Mouse (Mus musculus) forebrain, embryonic 14.5 days (tissue): ENCODE results near the gene Tox3. TPM values are rescaled to one million over a fixed set of nuclear protein-coding genes. Genes with fewer than 3 reads are reported as not detected.

ENCODE experiments used
- ATAC-seq: fragments of 200-750 bp; cut with Nextera tagmentation; 2 replicates; pipeline ENCODE4 v1.8.0; 2017; ENCODE audit warnings: mild to moderate bottlenecking, moderate library complexity
- DNase-seq: peaks from one replicate; pipeline ENCODE4 v3.0.0-alpha.2; 2015; ENCODE audit warnings: low spot score
- H3K27ac ChIP-seq: fragments of 300-500 bp; sonication (generic); 2 replicates; pipeline ENCODE4 v1.5.1; 2014; ENCODE audit warnings: low read depth, mild to moderate bottlenecking, control low read depth, low read length, moderate library complexity
- H3K27me3 ChIP-seq: fragments of 300-500 bp; sonication (generic); replicated peaks from 2 replicates; pipeline ENCODE4 v1.6.1; 2014; ENCODE audit warnings: low read length, control low read depth, mixed read lengths; ENCODE audit not compliant: control insufficient read depth, insufficient read depth
- H3K36me3 ChIP-seq: fragments of 300-500 bp; sonication (generic); 2 replicates; pipeline ENCODE4 v1.6.1; 2014; ENCODE audit warnings: low read length, control low read depth; ENCODE audit not compliant: control insufficient read depth, insufficient read depth
- H3K4me1 ChIP-seq: fragments of 300-500 bp; sonication (generic); 2 replicates; pipeline ENCODE4 v1.6.1; 2014; ENCODE audit warnings: antibody characterized with exemption, low read length, control low read depth; ENCODE audit not compliant: control insufficient read depth, insufficient read depth
- H3K4me2 ChIP-seq: fragments of 300-500 bp; sonication (generic); 2 replicates; pipeline ENCODE4 v1.6.1; 2014; ENCODE audit warnings: mild to moderate bottlenecking, control low read depth, low read length
- H3K4me3 ChIP-seq: fragments of 300-500 bp; sonication (generic); 2 replicates; pipeline ENCODE4 v1.5.1; 2014; ENCODE audit warnings: low read depth, low read length, control low read depth
- H3K9ac ChIP-seq: fragments of 300-500 bp; sonication (generic); 2 replicates; pipeline ENCODE4 v1.6.1; 2014; ENCODE audit warnings: mild to moderate bottlenecking, low read length, control low read depth, moderate library complexity
- H3K9me3 ChIP-seq: fragments of 300-500 bp; sonication (generic); replicated peaks from 2 replicates; pipeline ENCODE4 v1.6.1; 2016; ENCODE audit warnings: low read length, control low read depth, mixed read lengths; ENCODE audit not compliant: control insufficient read depth
- WGBS: fragments of 180-500 bp; shearing (Covaris S2); extraction: QIAGEN DNeasy Blood & Tissue Kit; methylation state at CpG from one replicate; pipeline ENCODE4 v1.1.7; 2014; 5-methylcytosine and 5-hydroxymethylcytosine counted together
- polyA plus RNA-seq: library from polyadenylated mRNA; unstranded; fragments of >200 nt; fragmentation: Nextera tagmentation; extraction: Ambion mirVana; gene quantifications from 2 replicates; pipeline ENCODE4 v1.2.1, GENCODE M21; 2014

Tox3 gene
- polyA plus RNA-seq, 1 experiment from 2014 or later = 18.8 TPM

DNA sequence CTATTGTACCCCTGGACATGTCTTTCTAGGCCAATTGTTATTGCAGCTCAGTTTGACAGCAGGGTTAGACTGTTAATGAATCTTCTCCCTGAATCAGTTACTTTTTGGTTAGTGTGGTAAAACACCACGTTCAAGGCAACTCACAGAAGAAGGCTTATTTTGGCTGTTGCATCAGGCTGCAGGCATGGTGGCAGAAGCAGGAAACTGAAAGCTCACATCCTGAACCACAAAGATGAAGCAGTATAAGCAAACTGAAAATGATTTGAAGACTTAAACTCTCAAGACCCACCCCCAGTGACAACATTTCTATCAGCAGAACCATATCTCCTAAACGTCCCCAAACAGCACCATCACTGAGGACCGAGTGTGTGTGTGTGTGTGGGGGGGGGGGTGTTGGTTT lies 8.6 kb upstream of the Tox3 start:
- Histone ChIP-seq H3K9me3 (no peaks in the 10 kb centered on the region), H3K4me3 (no peak overlapping the region), H3K27ac (no peak overlapping the region), H3K4me1 (peaks cover 9% of the 10 kb centered on the region), H3K36me3 (no peaks in the 10 kb centered on the region), H3K9ac (no peak overlapping the region), H3K4me2 (no peak overlapping the region), H3K27me3 (no peaks in the 10 kb centered on the region)
- DNase-seq (no peak), ATAC-seq (no peak)
- WGBS = 73% methylated on average over 3 of the region's 3 CpGs

- 91% methylated on average over 3 of the region's 3 CpGs for WGBS
- Histone ChIP-seq H3K4me1 (peaks cover 13% of the 10 kb centered on the region), H3K27ac (no peak overlapping the region), H3K4me2 (no peak overlapping the region), H3K27me3 (no peaks in the 10 kb centered on the region), H3K9me3 (no peaks in the 10 kb centered on the region), H3K4me3 (no peak overlapping the region), H3K36me3 (no peaks in the 10 kb centered on the region), H3K9ac (no peak overlapping the region)
- no peak for ATAC-seq
- DNase-seq = no peak
Observed at GRCm38 (mm10) chr8:90354782-90355181, 6.6 kb upstream of the Tox3 start.

DNA sequence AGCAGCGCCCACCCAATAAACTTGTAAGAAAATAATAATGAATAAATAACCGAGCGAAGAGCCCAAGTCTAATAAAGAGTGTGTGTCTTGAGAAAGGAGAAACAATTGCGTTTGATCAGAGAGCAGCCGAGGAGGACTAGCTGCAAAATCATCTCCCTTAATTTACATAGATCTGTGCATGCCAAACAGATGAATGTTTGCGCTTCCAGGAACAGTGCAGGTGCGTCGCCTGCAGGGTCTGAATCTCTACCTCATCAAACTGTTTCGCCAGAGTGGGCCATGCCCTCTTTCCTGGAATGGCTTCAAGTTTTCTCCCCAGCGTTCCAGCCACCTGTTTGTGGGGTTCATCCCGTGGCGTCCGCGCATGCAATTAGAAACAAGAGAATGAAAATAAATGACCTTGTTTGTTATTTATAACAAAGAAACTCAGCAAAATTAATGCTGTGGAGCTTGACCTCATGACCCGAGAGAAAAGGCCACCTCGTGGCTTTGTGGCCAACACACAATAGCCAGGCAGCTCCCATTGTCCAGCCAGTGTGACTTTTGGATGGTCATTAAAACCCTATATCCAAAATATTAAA lies 5.9 kb upstream of the Tox3 start:
- H3K27ac ChIP-seq = no peak overlapping the region
- H3K4me2 ChIP-seq = 0 out of 2 replicates have a peak overlapping the region, but pooled peaks have one; percentile 12
- H3K4me3 ChIP-seq = no peak overlapping the region
- 18% methylated on average over 16 of the region's 16 CpGs for WGBS
- DNase-seq (peak; percentile 34), ATAC-seq (no peak)
- H3K27me3 ChIP-seq = no peaks in the 10 kb centered on the region
- peaks cover 14% of the 10 kb centered on the region for H3K4me1 ChIP-seq
- no peaks in the 10 kb centered on the region for H3K9me3 ChIP-seq
- H3K36me3 ChIP-seq = no peaks in the 10 kb centered on the region
- no peak overlapping the region for H3K9ac ChIP-seq

GRCm38 (mm10) chr8:90353499-90353898 lies 5.4 kb upstream of the Tox3 start:
- ATAC-seq (no peak), DNase-seq (peak; percentile 33)
- Histone ChIP-seq H3K9ac (no peak overlapping the region), H3K4me1 (peaks cover 18% of the 10 kb centered on the region), H3K4me2 (no peak overlapping the region), H3K9me3 (no peaks in the 10 kb centered on the region), H3K36me3 (no peaks in the 10 kb centered on the region), H3K27ac (no peak overlapping the region), H3K27me3 (no peaks in the 10 kb centered on the region), H3K4me3 (no peak overlapping the region)
- WGBS = 19% methylated on average over 2 of the region's 2 CpGs

DNA sequence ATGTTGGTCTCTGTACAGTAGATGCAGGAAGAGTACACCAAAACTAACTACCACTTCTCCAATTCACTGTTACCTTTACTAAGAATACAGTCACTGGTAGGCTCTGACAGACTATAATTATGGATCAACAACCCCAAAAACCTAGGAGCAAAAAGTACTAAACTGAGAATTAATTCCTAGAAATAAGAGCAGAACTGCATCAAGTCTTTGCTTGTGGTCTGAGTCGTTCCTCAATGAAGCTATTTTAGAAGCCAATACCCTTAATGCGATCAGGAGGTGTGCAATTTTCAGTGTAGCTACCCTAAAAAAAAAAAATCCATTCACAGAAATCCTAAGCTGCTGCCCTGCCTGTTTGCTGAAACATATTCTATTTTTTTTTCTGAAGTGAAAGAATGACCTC lies 4.8 kb upstream of the Tox3 start:
- Histone ChIP-seq H3K36me3 (no peaks in the 10 kb centered on the region), H3K9me3 (no peaks in the 10 kb centered on the region), H3K4me2 (no peak overlapping the region), H3K27ac (no peak overlapping the region), H3K9ac (no peak overlapping the region), H3K4me3 (no peak overlapping the region), H3K4me1 (peaks cover 18% of the 10 kb centered on the region), H3K27me3 (no peaks in the 10 kb centered on the region)
- DNase-seq (no peak), ATAC-seq (no peak)
- 52% methylated on average over 2 of the region's 2 CpGs for WGBS

DNA sequence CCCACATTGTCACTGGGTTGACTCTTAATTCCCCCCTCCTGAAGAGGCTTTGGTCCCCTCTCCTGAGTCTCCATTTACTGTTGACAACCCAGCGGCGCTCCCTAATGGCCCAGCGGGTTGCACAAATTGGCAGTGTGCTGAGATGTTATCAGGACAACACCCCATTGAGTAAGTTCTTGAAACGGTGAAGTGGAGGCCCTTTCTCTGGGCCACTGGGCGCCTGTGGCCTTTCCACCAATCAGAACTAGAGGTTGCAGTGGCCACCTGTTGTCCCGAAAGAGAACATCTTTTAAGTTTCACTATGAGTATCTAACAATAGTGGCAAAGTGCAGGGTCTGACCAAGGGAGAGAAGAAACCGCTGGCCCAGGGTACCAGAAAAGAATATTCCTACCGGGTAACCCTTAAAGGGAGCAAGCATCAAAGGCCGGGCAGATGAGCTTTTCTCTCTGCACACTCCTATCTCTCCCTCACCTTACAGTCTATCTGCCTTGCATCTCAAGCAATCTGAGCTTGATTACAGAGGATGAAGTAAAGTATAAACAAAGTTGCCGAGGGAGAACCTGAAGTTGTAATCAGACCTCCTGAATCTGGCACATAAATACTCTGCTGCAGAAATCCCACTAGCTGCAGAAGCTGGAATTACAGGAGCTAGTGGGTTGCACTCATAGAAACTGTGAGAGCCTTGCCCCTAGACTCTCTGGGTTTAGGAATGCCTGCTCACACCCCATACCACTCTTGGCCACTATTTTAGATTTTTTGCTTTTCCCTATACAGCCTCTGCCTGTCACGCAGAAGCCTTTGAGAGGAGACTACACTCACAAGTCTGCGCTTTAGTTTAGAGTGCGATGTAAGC lies 1.8 kb upstream of the Tox3 start:
- ATAC-seq = no peak
- 18% methylated on average over 13 of the region's 13 CpGs for WGBS

GRCm38 (mm10) chr8:90348926-90349683 lies 962 bp upstream of the Tox3 start:
- peak overlapping the region; percentile 98 for H3K27ac ChIP-seq
- H3K36me3 ChIP-seq = no peaks in the 10 kb centered on the region
- peaks cover 23% of the 10 kb centered on the region for H3K4me1 ChIP-seq
- no peak for ATAC-seq
- H3K4me2 ChIP-seq = peak overlapping the region; percentile 65
- H3K4me3 ChIP-seq = peak overlapping the region; percentile 82
- H3K9ac ChIP-seq = peak overlapping the region; percentile 98
- H3K9me3 ChIP-seq = no peaks in the 10 kb centered on the region
- H3K27me3 ChIP-seq = no peaks in the 10 kb centered on the region
- 9% methylated on average over 11 of the region's 11 CpGs for WGBS
- DNase-seq = peak; percentile 61

More for the DNA sequence above, 1.8 kb upstream of the Tox3 start:
- Histone ChIP-seq H3K9me3 (no peaks in the 10 kb centered on the region), H3K9ac (no peak overlapping the region), H3K4me2 (no peak overlapping the region), H3K27me3 (no peaks in the 10 kb centered on the region), H3K4me1 (peaks cover 25% of the 10 kb centered on the region), H3K36me3 (no peaks in the 10 kb centered on the region), H3K4me3 (no peak overlapping the region), H3K27ac (no peak overlapping the region)
- peak; percentile 72 for DNase-seq

GRCm38 (mm10) chr8:90347581-90348177 lies 464 bp downstream of the Tox3 start:
- H3K36me3 ChIP-seq = peaks cover 3% of the 10 kb centered on the region; the same call in 1 of the 2 replicates
- H3K4me3 ChIP-seq = peak overlapping the region; percentile 82
- peak overlapping the region; percentile 98 for H3K27ac ChIP-seq
- H3K4me2 ChIP-seq = peak overlapping the region; percentile 65
- DNase-seq = peak; percentile 53
- no peaks in the 10 kb centered on the region for H3K27me3 ChIP-seq
- ATAC-seq = peak; percentile 50
- 0% methylated on average over 56 of the region's 66 CpGs for WGBS
- H3K9ac ChIP-seq = peak overlapping the region; percentile 98
- H3K4me1 ChIP-seq = peaks cover 18% of the 10 kb centered on the region
- H3K9me3 ChIP-seq = no peaks in the 10 kb centered on the region
